ENCODE assay signal across 9 mouse cellular contexts in genomic region chr8:80867598-80867997, GRCm38 (mm10). TPM values are rescaled to one million over a fixed set of nuclear protein-coding genes. Genes with fewer than 3 reads are reported as not detected.
DNase-seq lines count a peak whose midpoint lies in the region; ATAC-seq and TF ChIP-seq lines count a peak whose summit lies in the region.
"Had no signal": no experiment of that assay in that cellular context is flagged by ENCODE, and none has a peak within 500 bp of the region (broad histone marks: within the 10 kb centered on the region; RNA-seq: fewer than 3 reads in every experiment).

No protein-coding gene starts in this region.

- H3K9me3 ChIP-seq in neural tube, embryonic 14.5 days (ENCODE audit: control insufficient read depth, low read length): no peaks in the 10 kb centered on the region
- H3K9me3 ChIP-seq in kidney, embryonic 15.5 days (replicated peaks): no peaks in the 10 kb centered on the region
- H3K9me3 ChIP-seq: neural tube, embryonic 12.5 days had no signal

- H3K27me3 ChIP-seq in neural tube, embryonic 14.5 days (ENCODE audit: control insufficient read depth, insufficient read depth, low read length): no peaks in the 10 kb centered on the region
- no peaks in the 10 kb centered on the region for H3K27me3 ChIP-seq in kidney, embryonic 15.5 days
- H3K27me3 ChIP-seq in myocyte (ENCODE audit: control insufficient read depth, insufficient read depth, insufficient read length): no peaks in the 10 kb centered on the region
- H3K27me3 ChIP-seq: neural tube, embryonic 12.5 days had no signal

- peaks cover 22% of the 10 kb centered on the region for H3K79me2 ChIP-seq in myocyte (ENCODE audit: control insufficient read depth, insufficient read depth)

- H3ac ChIP-seq in myocyte (ENCODE audit: control insufficient read depth, insufficient read length): no peak overlapping the region

- H3K36me3 ChIP-seq in neural tube, embryonic 14.5 days (ENCODE audit: control insufficient read depth, insufficient read depth, low read length): no peaks in the 10 kb centered on the region
- peaks cover 4% of the 10 kb centered on the region; the same call in 1 of the 2 replicates for H3K36me3 ChIP-seq in kidney, embryonic 15.5 days
- no peaks in the 10 kb centered on the region for H3K36me3 ChIP-seq in myocyte (ENCODE audit: control insufficient read depth, insufficient read depth)
- H3K36me3 ChIP-seq: neural tube, embryonic 12.5 days had no signal

- H3K4me2 ChIP-seq in neural tube, embryonic 14.5 days (ENCODE audit: low read depth, low read length): no peak overlapping the region
- H3K4me2 ChIP-seq in kidney, embryonic 15.5 days: no peak overlapping the region
- H3K4me2 ChIP-seq in myocyte (ENCODE audit: low read depth): peak overlapping the region; percentile 19
- H3K4me2 ChIP-seq: neural tube, embryonic 12.5 days had no signal

- no peak overlapping the region for H3K4me3 ChIP-seq in neural tube, embryonic 14.5 days (ENCODE audit: low read depth, low read length)
- no peak overlapping the region for H3K4me3 ChIP-seq in kidney, embryonic 15.5 days (replicated peaks)
- no peak overlapping the region for H3K4me3 ChIP-seq in myocyte
- H3K4me3 ChIP-seq: neural tube, embryonic 12.5 days had no signal

- DNase-seq in adrenal gland, adult 8-10 months: peak; percentile 59
- no peak for DNase-seq in adrenal gland, postnatal 25 days
- DNase-seq in neural tube, embryonic 10.5 days (ENCODE audit: extremely low spot score, low spot score): no peak
- no peak for DNase-seq in spleen, postnatal 14 days (ENCODE audit: low spot score in 2 of 2)
- no peak for DNase-seq in urinary bladder, postnatal 10 days (ENCODE audit: low spot score)

- ATAC-seq in neural tube, embryonic 14.5 days (ENCODE audit: low read depth): 0 out of 2 replicates have a peak, but pooled peaks have one; percentile 15
- ATAC-seq in kidney, embryonic 15.5 days (replicated peaks; ENCODE audit: low FRiP score): no peak

- H3K27ac ChIP-seq in neural tube, embryonic 14.5 days (ENCODE audit: low read depth, low read length): no peak overlapping the region
- H3K27ac ChIP-seq in kidney, embryonic 15.5 days: 0 out of 2 replicates have a peak overlapping the region, but pooled peaks have one; percentile 18
- H3K27ac ChIP-seq: neural tube, embryonic 12.5 days had no signal

- WGBS in neural tube, embryonic 14.5 days: 86% methylated on average over 3 of the region's 3 CpGs
- 77% methylated on average over 3 of the region's 3 CpGs for WGBS in kidney, embryonic 15.5 days

- TF ChIP-seq POLR2A in myocyte (IDR thresholded peaks at IDR 0.05; ENCODE audit: insufficient read length, low read depth): no peak

- H3K4me1 ChIP-seq in neural tube, embryonic 14.5 days (ENCODE audit: control insufficient read depth, insufficient read depth, low read length): peaks cover under 1% of the 10 kb centered on the region; the same call in 1 of the 2 replicates
- H3K4me1 ChIP-seq in kidney, embryonic 15.5 days: peaks cover 46% of the 10 kb centered on the region

- no peak overlapping the region for H3K9ac ChIP-seq in neural tube, embryonic 14.5 days (replicated peaks; ENCODE audit: low read depth, low read length)
- H3K9ac ChIP-seq in kidney, embryonic 15.5 days: no peak overlapping the region
- H3K9ac ChIP-seq: neural tube, embryonic 12.5 days had no signal

TF ChIP-seq in myocyte, 11 proteins besides CTCF, POLR2A, EP300 and RAD21:
- no peak for TF ChIP-seq TCF3 (IDR thresholded peaks at IDR 0.05; ENCODE audit: insufficient read length, low read depth)

RNA-seq across cellular contexts. Expression of gene Gab1, which starts 12.7 kb away (rescaled TPM):
- total RNA-seq in adrenal gland, adult 8-10 months (2022): 10 to 100 TPM; 20.6 to 28.4 (median 22.0) TPM
- 15.4 and 24.9 TPM in 2 replicates for total RNA-seq in adrenal gland, postnatal 25 days (2021)
- polyA plus RNA-seq in neural tube, embryonic 14.5 days (2014; fragmentation: Nextera tagmentation; extraction: Ambion mirVana): 12.5 and 18.4 TPM in 2 replicates
- polyA plus RNA-seq in kidney, embryonic 15.5 days (2015; fragmentation: Nextera tagmentation; extraction: Ambion mirVana): 16.4 and 16.8 TPM in 2 replicates
- 3.4 TPM for polyA plus RNA-seq in myocyte (2012; fragmentation: generic; extraction: Trizol)
